Mouse (Mus musculus) E14TG2a.4 (cell line): Measurements from ENCODE around the gene Cux2.

Source experiments
- CTCF ChIP-seq: conservative IDR thresholded peaks from 2 replicates; pipeline ENCODE4 v1.5.1; 2014; ENCODE audit warnings: low read length
- NANOG ChIP-seq: IDR thresholded peaks from 2 replicates; pipeline ENCODE4 v1.6.1; 2014; ENCODE audit warnings: borderline replicate concordance, low read length, mixed read lengths

GRCm38 (mm10) chr5:121819559-121819958 lies 230.3 kb downstream of the Cux2 start:
- TF ChIP-seq NANOG (no peak), CTCF (no peak)
